Mouse (Mus musculus): Measurements from ENCODE around the gene Nrxn3.

- TF ChIP-seq CTCF (IDR thresholded peaks at IDR 0.05; ENCODE audit: low read depth, low read length) = no peak
- no peak for TF ChIP-seq POLR2A (IDR thresholded peaks at IDR 0.05; ENCODE audit: borderline replicate concordance, low read depth, low read length)
Observed at GRCm38 (mm10) chr12:90061312-90061711, 1338.6 kb downstream of the Nrxn3 start.
